Mouse (Mus musculus): Measurements from ENCODE around the gene Timp4. TPM values are rescaled to one million over a fixed set of nuclear protein-coding genes. Genes with fewer than 3 reads are reported as not detected.

Gene Timp4
- polyA plus RNA-seq, 1 experiment from 2014 or later: 0.36 TPM

GRCm38 (mm10) chr6:115268551-115269385, 16.8 kb upstream of the Timp4 start:
- no peak for TF ChIP-seq CTCF (IDR thresholded peaks at IDR 0.05; ENCODE audit: low read depth)
- no peak overlapping the region for H3K27ac ChIP-seq
- H3K4me2 ChIP-seq (ENCODE audit: low read length): no peak overlapping the region
- no peak overlapping the region for H3K4me3 ChIP-seq (replicated peaks; ENCODE audit: low read depth, low read length)
- peaks cover 5% of the 10 kb centered on the region; the same call in 1 of the 2 replicates for H3K4me1 ChIP-seq (replicated peaks; ENCODE audit: insufficient read depth, low read length)
- 85% methylated on average over 10 of the region's 10 CpGs for WGBS
- no peaks in the 10 kb centered on the region for H3K36me3 ChIP-seq (ENCODE audit: insufficient read depth, low read length)
- DNase-seq (ENCODE audit: low spot score): no peak
- no peak for ATAC-seq (replicated peaks; ENCODE audit: low FRiP score, low read depth)
- no peaks in the 10 kb centered on the region for H3K27me3 ChIP-seq (ENCODE audit: insufficient read depth, low read length)
- H3K9ac ChIP-seq (ENCODE audit: low read depth, low read length): no peak overlapping the region
- no peaks in the 10 kb centered on the region for H3K9me3 ChIP-seq (replicated peaks; ENCODE audit: low read length)

GRCm38 (mm10) chr6:115267916-115268315, 15.9 kb upstream of the Timp4 start:
- Histone ChIP-seq H3K9me3 (replicated peaks; ENCODE audit: low read length) (no peaks in the 10 kb centered on the region), H3K4me3 (replicated peaks; ENCODE audit: low read depth, low read length) (no peak overlapping the region), H3K9ac (ENCODE audit: low read depth, low read length) (no peak overlapping the region), H3K4me2 (ENCODE audit: low read length) (no peak overlapping the region), H3K4me1 (replicated peaks; ENCODE audit: insufficient read depth, low read length) (peaks cover 5% of the 10 kb centered on the region; the same call in 1 of the 2 replicates), H3K27ac (no peak overlapping the region), H3K36me3 (ENCODE audit: insufficient read depth, low read length) (no peaks in the 10 kb centered on the region), H3K27me3 (ENCODE audit: insufficient read depth, low read length) (no peaks in the 10 kb centered on the region)
- peak; percentile 94 for TF ChIP-seq CTCF (IDR thresholded peaks at IDR 0.05; ENCODE audit: low read depth)
- ATAC-seq (replicated peaks; ENCODE audit: low FRiP score, low read depth) (peak; percentile 79; the same call in 1 of the 2 replicates), DNase-seq (ENCODE audit: low spot score) (peak; percentile 89)
- 35% methylated on average over 2 of the region's 2 CpGs for WGBS

- Histone ChIP-seq H3K9ac (ENCODE audit: low read depth, low read length) (no peak overlapping the region), H3K4me3 (replicated peaks; ENCODE audit: low read depth, low read length) (no peak overlapping the region), H3K27me3 (ENCODE audit: insufficient read depth, low read length) (no peaks in the 10 kb centered on the region), H3K36me3 (ENCODE audit: insufficient read depth, low read length) (no peaks in the 10 kb centered on the region), H3K27ac (no peak overlapping the region), H3K9me3 (replicated peaks; ENCODE audit: low read length) (no peaks in the 10 kb centered on the region), H3K4me2 (ENCODE audit: low read length) (no peak overlapping the region), H3K4me1 (replicated peaks; ENCODE audit: insufficient read depth, low read length) (no peaks in the 10 kb centered on the region; the same call in 1 of the 2 replicates)
- 77% methylated on average over 5 of the region's 5 CpGs for WGBS
- DNase-seq (ENCODE audit: low spot score) (no peak), ATAC-seq (replicated peaks; ENCODE audit: low FRiP score, low read depth) (no peak)
- TF ChIP-seq CTCF (IDR thresholded peaks at IDR 0.05; ENCODE audit: low read depth): no peak
These were observed 14.8 kb upstream of the Timp4 start for GRCm38 (mm10) chr6:115266791-115267190.

- TF ChIP-seq CTCF (IDR thresholded peaks at IDR 0.05; ENCODE audit: low read depth): no peak
- Histone ChIP-seq H3K9me3 (replicated peaks; ENCODE audit: low read length) (no peaks in the 10 kb centered on the region), H3K27me3 (ENCODE audit: insufficient read depth, low read length) (no peaks in the 10 kb centered on the region), H3K36me3 (ENCODE audit: insufficient read depth, low read length) (no peaks in the 10 kb centered on the region), H3K27ac (no peak overlapping the region), H3K4me1 (replicated peaks; ENCODE audit: insufficient read depth, low read length) (no peaks in the 10 kb centered on the region), H3K4me2 (ENCODE audit: low read length) (no peak overlapping the region), H3K4me3 (replicated peaks; ENCODE audit: low read depth, low read length) (no peak overlapping the region), H3K9ac (ENCODE audit: low read depth, low read length) (no peak overlapping the region)
- DNase-seq (ENCODE audit: low spot score) (no peak), ATAC-seq (replicated peaks; ENCODE audit: low FRiP score, low read depth) (no peak)
- 90% methylated on average over 3 of the region's 3 CpGs for WGBS
These were observed 8.5 kb upstream of the Timp4 start for GRCm38 (mm10) chr6:115260507-115260906.

- ATAC-seq (replicated peaks; ENCODE audit: low FRiP score, low read depth) (no peak), DNase-seq (ENCODE audit: low spot score) (no peak)
- Histone ChIP-seq H3K27me3 (ENCODE audit: insufficient read depth, low read length) (no peaks in the 10 kb centered on the region), H3K4me2 (ENCODE audit: low read length) (no peak overlapping the region), H3K27ac (no peak overlapping the region), H3K36me3 (ENCODE audit: insufficient read depth, low read length) (no peaks in the 10 kb centered on the region), H3K9ac (ENCODE audit: low read depth, low read length) (no peak overlapping the region), H3K9me3 (replicated peaks; ENCODE audit: low read length) (no peaks in the 10 kb centered on the region), H3K4me3 (replicated peaks; ENCODE audit: low read depth, low read length) (no peak overlapping the region), H3K4me1 (replicated peaks; ENCODE audit: insufficient read depth, low read length) (peaks cover 5% of the 10 kb centered on the region; the same call in 1 of the 2 replicates)
- no peak for TF ChIP-seq CTCF (IDR thresholded peaks at IDR 0.05; ENCODE audit: low read depth)
- WGBS: 83% methylated on average over 3 of the region's 3 CpGs
These were observed 3.2 kb upstream of the Timp4 start for GRCm38 (mm10) chr6:115255171-115255570.

- Histone ChIP-seq H3K36me3 (ENCODE audit: insufficient read depth, low read length) (no peaks in the 10 kb centered on the region), H3K4me2 (ENCODE audit: low read length) (peak overlapping the region; percentile 44), H3K9me3 (replicated peaks; ENCODE audit: low read length) (no peaks in the 10 kb centered on the region), H3K9ac (ENCODE audit: low read depth, low read length) (no peak overlapping the region), H3K4me3 (replicated peaks; ENCODE audit: low read depth, low read length) (no peak overlapping the region; the same call in 1 of the 2 replicates), H3K27ac (no peak overlapping the region), H3K27me3 (ENCODE audit: insufficient read depth, low read length) (no peaks in the 10 kb centered on the region), H3K4me1 (replicated peaks; ENCODE audit: insufficient read depth, low read length) (peaks cover 5% of the 10 kb centered on the region; the same call in 1 of the 2 replicates)
- 6% methylated on average over 13 of the region's 13 CpGs for WGBS
- DNase-seq (ENCODE audit: low spot score) (no peak), ATAC-seq (replicated peaks; ENCODE audit: low FRiP score, low read depth) (no peak; the same call in 1 of the 2 replicates)
- no peak for TF ChIP-seq CTCF (IDR thresholded peaks at IDR 0.05; ENCODE audit: low read depth)
These were observed 447 bp downstream of the Timp4 start for GRCm38 (mm10) chr6:115251531-115251985.
